In the genomic region with DNA sequence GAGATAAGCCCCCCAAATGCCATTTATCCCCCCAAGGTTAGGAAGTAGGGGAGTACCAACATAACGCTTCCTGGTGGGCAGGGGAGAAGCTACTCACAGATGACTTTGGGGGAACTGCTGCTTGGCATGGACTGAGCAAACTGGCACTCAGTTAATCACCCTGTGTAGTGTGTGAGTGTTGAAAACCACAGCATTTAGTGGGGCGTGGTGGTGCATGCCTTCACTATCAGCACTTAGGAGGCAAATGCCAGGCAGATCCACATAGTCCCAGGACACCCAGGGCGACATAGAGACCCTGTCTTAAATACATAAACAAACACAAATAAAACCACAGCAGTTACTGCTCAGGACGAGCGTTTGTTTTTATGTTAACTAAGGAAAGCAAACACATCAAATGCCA, we compare ENCODE assay signal across 21 mouse cellular contexts. TPM values are rescaled to one million over a fixed set of nuclear protein-coding genes. Genes with fewer than 3 reads are reported as not detected.
A peak's percentile ranks its signal among the peaks of the same experiment; 100 is the strongest.
DNase-seq lines count a peak whose midpoint lies in the region; ATAC-seq and TF ChIP-seq lines count a peak whose summit lies in the region.
"Had no signal": no experiment of that assay in that cellular context is flagged by ENCODE, and none has a peak within 500 bp of the region (broad histone marks: within the 10 kb centered on the region; RNA-seq: fewer than 3 reads in every experiment).

No protein-coding gene starts in this region.

- H3K27me3 ChIP-seq in heart, embryonic 13.5 days (replicated peaks), result no peaks in the 10 kb centered on the region
- H3K27me3 ChIP-seq in heart, postnatal 0 days (ENCODE audit: control insufficient read depth, insufficient read depth, low read length), result no peaks in the 10 kb centered on the region
- H3K27me3 ChIP-seq in ES-Bruce4 (ENCODE audit: control insufficient read depth, insufficient read depth, low read length, poor library complexity, severe bottlenecking), result no peaks in the 10 kb centered on the region
- no peaks in the 10 kb centered on the region for H3K27me3 ChIP-seq in midbrain, embryonic 16.5 days (ENCODE audit: control insufficient read depth, insufficient read depth, low read depth, low read length)
- no peaks in the 10 kb centered on the region for H3K27me3 ChIP-seq in forebrain, postnatal 0 days (ENCODE audit: insufficient read depth, low read length)
- H3K27me3 ChIP-seq: embryonic facial prominence, embryonic 12.5 days; forebrain, embryonic 15.5 days; Patski had no signal

- ATAC-seq in heart, embryonic 13.5 days (ENCODE audit: extremely low read depth, insufficient number of reproducible peaks, low FRiP score, low TSS enrichment), result no peak
- peak; percentile 64 for ATAC-seq in heart, postnatal 0 days (ENCODE audit: insufficient read depth, low read depth)
- ATAC-seq in midbrain, embryonic 16.5 days, result no peak
- no peak for ATAC-seq in forebrain, postnatal 0 days
- ATAC-seq: activated CD4-positive, CD25-positive, alpha-beta regulatory T cell, adult 4 months; CD4-positive, CD25-positive, alpha-beta regulatory T cell, adult 4 months; forebrain, embryonic 15.5 days; intestine, embryonic 16.5 days; Patski had no signal

- no peak overlapping the region for H3K4me3 ChIP-seq in heart, embryonic 13.5 days
- no peak overlapping the region for H3K4me3 ChIP-seq in heart, postnatal 0 days (ENCODE audit: low read depth, low read length)
- H3K4me3 ChIP-seq in ES-Bruce4 (ENCODE audit: low read depth, low read length), result no peak overlapping the region
- no peak overlapping the region for H3K4me3 ChIP-seq in midbrain, embryonic 16.5 days (ENCODE audit: low read depth, low read length)
- H3K4me3 ChIP-seq in forebrain, postnatal 0 days (ENCODE audit: low read depth, low read length), result no peak overlapping the region
- H3K4me3 ChIP-seq: embryonic facial prominence, embryonic 12.5 days; forebrain, embryonic 15.5 days; hindbrain, embryonic 10.5 days had no signal

- WGBS in heart, embryonic 13.5 days, result 49% methylated on average over 5 of the region's 5 CpGs
- WGBS in heart, postnatal 0 days, result 31% methylated on average over 5 of the region's 5 CpGs
- WGBS in midbrain, embryonic 16.5 days, result 86% methylated on average over 5 of the region's 5 CpGs
- WGBS in forebrain, postnatal 0 days, result 85% methylated on average over 5 of the region's 5 CpGs

- peak overlapping the region; percentile 52; the same call in 1 of the 2 replicates for H3K9ac ChIP-seq in heart, embryonic 13.5 days
- H3K9ac ChIP-seq in heart, postnatal 0 days (replicated peaks; ENCODE audit: low read depth, low read length), result no peak overlapping the region
- no peak overlapping the region for H3K9ac ChIP-seq in ES-Bruce4 (ENCODE audit: low read depth, poor library complexity, severe bottlenecking)
- H3K9ac ChIP-seq in midbrain, embryonic 16.5 days (ENCODE audit: low read depth, low read length), result no peak overlapping the region
- H3K9ac ChIP-seq in forebrain, postnatal 0 days, result no peak overlapping the region
- H3K9ac ChIP-seq: embryonic facial prominence, embryonic 12.5 days; forebrain, embryonic 15.5 days; hindbrain, embryonic 14.5 days had no signal

- no peak overlapping the region for H3K4me2 ChIP-seq in heart, embryonic 13.5 days
- no peak overlapping the region for H3K4me2 ChIP-seq in heart, postnatal 0 days (ENCODE audit: low read depth, low read length)
- no peak overlapping the region for H3K4me2 ChIP-seq in midbrain, embryonic 16.5 days (ENCODE audit: low read length)
- no peak overlapping the region for H3K4me2 ChIP-seq in forebrain, postnatal 0 days (ENCODE audit: low read depth)
- H3K4me2 ChIP-seq: embryonic facial prominence, embryonic 12.5 days; forebrain, embryonic 15.5 days; hindbrain, embryonic 14.5 days had no signal

- intact Hi-C loops in heart, postnatal 25 days (cut with DNase I), result no loop called here
- intact Hi-C loops in heart, postnatal 36 days (cut with DNase I), result no loop called here

- DNase-seq in heart, postnatal 25 days (ENCODE audit: low spot score), result no peak
- peak; percentile 36 for DNase-seq in heart, postnatal 0 days (ENCODE audit: low spot score)
- no peak for DNase-seq in heart, postnatal 36 days
- DNase-seq in forebrain, postnatal 0 days, result no peak
- DNase-seq: adrenal gland, postnatal 14 days; cerebellum, adult 11-12 months; cerebellum, adult 9-10 months; cerebellum, postnatal 25 days; gastrocnemius, postnatal 10 days; kidney, adult 2 months had no signal

- peaks cover 69% of the 10 kb centered on the region for H3K36me3 ChIP-seq in heart, embryonic 13.5 days
- H3K36me3 ChIP-seq in heart, postnatal 0 days (replicated peaks; ENCODE audit: control insufficient read depth, insufficient read depth, low read length), result peaks cover 43% of the 10 kb centered on the region
- H3K36me3 ChIP-seq in ES-Bruce4 (ENCODE audit: control insufficient read depth, insufficient read depth, low read length, poor library complexity, severe bottlenecking), result 0 out of 2 replicates have a peak, but pooled peaks cover 2% of the 10 kb centered on the region
- H3K36me3 ChIP-seq in midbrain, embryonic 16.5 days (ENCODE audit: control insufficient read depth, insufficient read depth, low read length), result peaks cover 11% of the 10 kb centered on the region
- H3K36me3 ChIP-seq in forebrain, postnatal 0 days (ENCODE audit: insufficient read depth), result peaks cover 60% of the 10 kb centered on the region

- H3K9me3 ChIP-seq in heart, embryonic 13.5 days, result no peaks in the 10 kb centered on the region
- H3K9me3 ChIP-seq in heart, postnatal 0 days (replicated peaks; ENCODE audit: control insufficient read depth, low read length), result no peaks in the 10 kb centered on the region
- H3K9me3 ChIP-seq in ES-Bruce4 (replicated peaks; ENCODE audit: control insufficient read depth, insufficient read depth, low read length, poor library complexity, severe bottlenecking), result no peaks in the 10 kb centered on the region
- no peaks in the 10 kb centered on the region for H3K9me3 ChIP-seq in midbrain, embryonic 16.5 days (replicated peaks; ENCODE audit: control insufficient read depth, low read length, poor library complexity, severe bottlenecking)
- no peaks in the 10 kb centered on the region for H3K9me3 ChIP-seq in forebrain, postnatal 0 days (ENCODE audit: low read length)
- H3K9me3 ChIP-seq: embryonic facial prominence, embryonic 12.5 days; forebrain, embryonic 15.5 days; hindbrain, embryonic 10.5 days had no signal

- peak overlapping the region; percentile 58 for H3K27ac ChIP-seq in heart, embryonic 13.5 days (replicated peaks)
- peak overlapping the region; percentile 94 for H3K27ac ChIP-seq in heart, postnatal 0 days (ENCODE audit: low read depth)
- H3K27ac ChIP-seq in ES-Bruce4 (ENCODE audit: insufficient read depth, low read length), result peak overlapping the region; percentile 58; the same call in 1 of the 2 replicates
- no peak overlapping the region for H3K27ac ChIP-seq in midbrain, embryonic 16.5 days (ENCODE audit: low read length)
- no peak overlapping the region for H3K27ac ChIP-seq in forebrain, postnatal 0 days (ENCODE audit: low read depth, low read length)
- H3K27ac ChIP-seq: embryonic facial prominence, embryonic 12.5 days; forebrain, embryonic 15.5 days; hindbrain, embryonic 10.5 days; hindbrain, embryonic 14.5 days had no signal

- no peak for TF ChIP-seq POLR2A in ES-Bruce4 (IDR thresholded peaks at IDR 0.05; ENCODE audit: insufficient read depth, low read length)

- TF ChIP-seq CTCF in heart, postnatal 0 days (IDR thresholded peaks at IDR 0.05; ENCODE audit: low read depth), result no peak
- no peak for TF ChIP-seq CTCF in ES-Bruce4 (IDR thresholded peaks at IDR 0.05; ENCODE audit: low read depth, low read length)
- TF ChIP-seq CTCF in forebrain, postnatal 0 days (IDR thresholded peaks at IDR 0.05; ENCODE audit: low read depth), result no peak

- H3K4me1 ChIP-seq in heart, embryonic 13.5 days, result peaks cover 48% of the 10 kb centered on the region
- peaks cover 35% of the 10 kb centered on the region for H3K4me1 ChIP-seq in heart, postnatal 0 days (ENCODE audit: control insufficient read depth, insufficient read depth)
- no peaks in the 10 kb centered on the region for H3K4me1 ChIP-seq in ES-Bruce4 (ENCODE audit: control insufficient read depth, insufficient read depth, low read length)
- H3K4me1 ChIP-seq in midbrain, embryonic 16.5 days (ENCODE audit: control insufficient read depth, insufficient read depth, low read length), result no peaks in the 10 kb centered on the region
- H3K4me1 ChIP-seq in forebrain, postnatal 0 days (ENCODE audit: insufficient read depth), result no peaks in the 10 kb centered on the region
- H3K4me1 ChIP-seq: hindbrain, embryonic 10.5 days had no signal

- no peak for TF ChIP-seq EP300 in heart, postnatal 0 days (IDR thresholded peaks at IDR 0.05; ENCODE audit: low read depth)
- no peak for TF ChIP-seq EP300 in ES-Bruce4 (IDR thresholded peaks at IDR 0.05; ENCODE audit: insufficient read depth, low read depth, low read length)

RNA-seq across cellular contexts. Expression of a gene that starts 19.1 kb away (rescaled TPM):
- 13.9 and 15.0 TPM in 2 replicates for polyA plus RNA-seq in heart, embryonic 13.5 days (2015; fragmentation: Nextera tagmentation; extraction: Ambion mirVana)
- 10 to 100 TPM; 24.7 to 28.3 TPM for total RNA-seq in heart, postnatal 25 days (2021)
- 31.9 and 36.7 TPM in 2 replicates for total RNA-seq in heart, postnatal 0 days (2014; rRNA removed; ENCODE audit: low replicate concordance)
- 9.8 and 11.0 TPM in 2 replicates for polyA plus RNA-seq in heart, postnatal 0 days (2015; fragmentation: Nextera tagmentation; extraction: Ambion mirVana)
- 10 to 100 TPM; 24.2 to 26.8 TPM for total RNA-seq in heart, postnatal 36 days (2021)
- 44.8 and 49.8 TPM in 2 replicates for polyA plus RNA-seq in ES-Bruce4 (2011; ENCODE audit: insufficient read depth, insufficient read length, low read depth, missing spikeins)
- polyA plus RNA-seq in midbrain, embryonic 16.5 days (2015; fragmentation: Nextera tagmentation; extraction: Ambion mirVana), result 30.5 and 31.2 TPM in 2 replicates
- 40.9 and 43.7 TPM in 2 replicates for total RNA-seq in forebrain, postnatal 0 days (2014; rRNA removed)
- 16.2 and 19.0 TPM in 2 replicates for polyA plus RNA-seq in forebrain, postnatal 0 days (2015; fragmentation: Nextera tagmentation; extraction: Ambion mirVana)

Comparison
In these comparisons a context has a peak if more than half of its experiments do, and no peak if none do; other contexts are left out.
1. H3K27ac ChIP-seq: peak in heart, embryonic 13.5 days (single experiment), heart, postnatal 0 days (single experiment) and ES-Bruce4 (single experiment); none in midbrain, embryonic 16.5 days (single experiment) and forebrain, postnatal 0 days (single experiment).